Mouse (Mus musculus): Measurements from ENCODE around the gene Wbp1. TPM values are rescaled to one million over a fixed set of nuclear protein-coding genes. Genes with fewer than 3 reads are reported as not detected.
A peak's percentile ranks its signal among the peaks of the same experiment; 100 is the strongest.

Gene Wbp1
- polyA plus RNA-seq, 1 experiment from 2014 or later = 94.5 TPM

DNA sequence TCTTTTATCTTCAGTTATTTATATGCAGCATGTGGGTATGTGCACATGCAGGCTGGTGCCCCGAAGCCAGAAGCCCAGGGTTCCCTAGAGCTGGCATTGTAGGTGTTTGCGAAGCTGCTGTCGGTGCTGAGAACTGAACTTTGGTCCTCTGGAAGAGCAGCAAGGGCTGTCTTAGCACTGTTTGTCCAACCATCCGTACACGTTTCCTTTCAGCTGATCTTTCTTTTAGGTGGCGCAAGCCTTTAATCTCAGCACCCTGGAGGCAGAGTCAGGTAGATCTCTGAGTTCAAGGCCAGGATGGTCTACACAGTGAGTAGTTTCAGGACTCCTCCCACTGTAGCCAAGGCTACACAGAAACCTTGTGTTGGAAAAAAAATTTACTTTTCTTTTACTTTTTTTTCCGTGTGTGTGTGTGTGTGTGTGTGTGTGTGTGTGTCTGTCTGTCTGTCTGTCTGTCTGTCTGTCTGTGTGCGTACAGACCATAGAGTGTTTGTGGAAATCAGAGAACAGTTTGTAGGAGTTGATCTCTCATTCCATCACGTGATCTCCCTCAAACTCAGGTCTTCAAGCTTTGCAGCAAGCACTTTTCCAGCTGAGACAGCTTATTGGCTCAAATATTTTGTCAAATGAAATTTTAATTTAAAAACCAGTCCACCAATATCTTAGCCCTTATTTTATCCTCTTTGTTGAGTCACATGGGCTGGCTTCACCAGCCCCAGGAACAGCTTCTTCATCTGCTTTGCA lies 11.0 kb upstream of the Wbp1 start:
- Histone ChIP-seq H3K27ac (replicated peaks in 1 of 2; ENCODE audit: control insufficient read depth in 1 of 2, insufficient read depth in 1 of 2, low read depth in 2 of 2, low read length in 2 of 2) (no peak overlapping the region), H3K9me3 (ENCODE audit: control insufficient read depth, low read length) (no peaks in the 10 kb centered on the region), H3K4me3 (ENCODE audit: control insufficient read depth in 1 of 2, insufficient read depth in 1 of 2, low read depth in 1 of 2, low read length in 2 of 2) (no peak overlapping the region), H3K36me3 (ENCODE audit: control insufficient read depth, insufficient read depth, low read length) (no peaks in the 10 kb centered on the region), H3K4me1 (ENCODE audit: control insufficient read depth in 2 of 2, insufficient read depth in 2 of 2, low read length in 2 of 2) (peaks cover 10 to 12% of the 10 kb centered on the region in 2 experiments; a peak in 3 of 4 replicates), H3K9ac (ENCODE audit: low read length) (no peak overlapping the region), H3K4me2 (ENCODE audit: low read length) (no peak overlapping the region), H3K27me3 (ENCODE audit: control insufficient read depth, insufficient read depth, low read length) (no peaks in the 10 kb centered on the region)
- 77% methylated on average over 9 of the region's 9 CpGs for WGBS
- no peak for ATAC-seq (ENCODE audit: insufficient number of reproducible peaks, insufficient read depth, low FRiP score, low read depth)

DNA sequence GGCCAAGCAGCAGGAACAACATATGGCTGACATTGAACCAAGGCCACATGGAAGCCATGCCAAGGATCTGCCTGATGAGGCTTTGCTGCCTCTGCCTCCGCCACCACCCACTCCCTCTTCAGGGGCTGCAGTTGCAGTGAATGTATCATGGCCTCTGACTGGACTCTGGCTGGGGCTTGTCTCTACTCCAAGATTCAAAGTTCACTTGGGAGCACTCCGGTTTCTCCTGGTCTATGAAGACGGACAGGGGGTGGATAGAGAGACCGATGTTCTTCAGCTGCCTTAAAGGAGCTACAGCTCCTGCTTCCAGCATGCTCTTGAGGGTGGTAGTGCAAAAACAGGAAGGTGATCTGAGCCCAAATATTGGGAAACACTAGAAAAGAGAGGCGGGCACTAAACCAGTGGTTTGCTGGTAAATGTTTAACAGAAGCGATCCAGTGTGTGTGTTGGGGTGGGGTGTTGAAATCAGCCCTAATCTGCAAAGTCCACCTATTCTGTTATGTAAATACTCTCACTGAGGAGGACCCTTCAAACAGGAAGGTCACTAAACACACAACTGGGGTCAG lies 10.2 kb upstream of the Wbp1 start:
- no peak for ATAC-seq (ENCODE audit: insufficient number of reproducible peaks, insufficient read depth, low FRiP score, low read depth)
- Histone ChIP-seq H3K4me3 (ENCODE audit: control insufficient read depth in 1 of 2, insufficient read depth in 1 of 2, low read depth in 1 of 2, low read length in 2 of 2) (no peak overlapping the region), H3K9ac (ENCODE audit: low read length) (no peak overlapping the region), H3K9me3 (ENCODE audit: control insufficient read depth, low read length) (no peaks in the 10 kb centered on the region), H3K27ac (replicated peaks in 1 of 2; ENCODE audit: control insufficient read depth in 1 of 2, insufficient read depth in 1 of 2, low read depth in 2 of 2, low read length in 2 of 2) (no peak overlapping the region), H3K4me1 (ENCODE audit: control insufficient read depth in 2 of 2, insufficient read depth in 2 of 2, low read length in 2 of 2) (peaks cover 10% of the 10 kb centered on the region in 2 experiments; a peak in 3 of 4 replicates), H3K4me2 (ENCODE audit: low read length) (no peak overlapping the region), H3K27me3 (ENCODE audit: control insufficient read depth, insufficient read depth, low read length) (no peaks in the 10 kb centered on the region), H3K36me3 (ENCODE audit: control insufficient read depth, insufficient read depth, low read length) (no peaks in the 10 kb centered on the region)
- 72% methylated on average over 6 of the region's 6 CpGs for WGBS

DNA sequence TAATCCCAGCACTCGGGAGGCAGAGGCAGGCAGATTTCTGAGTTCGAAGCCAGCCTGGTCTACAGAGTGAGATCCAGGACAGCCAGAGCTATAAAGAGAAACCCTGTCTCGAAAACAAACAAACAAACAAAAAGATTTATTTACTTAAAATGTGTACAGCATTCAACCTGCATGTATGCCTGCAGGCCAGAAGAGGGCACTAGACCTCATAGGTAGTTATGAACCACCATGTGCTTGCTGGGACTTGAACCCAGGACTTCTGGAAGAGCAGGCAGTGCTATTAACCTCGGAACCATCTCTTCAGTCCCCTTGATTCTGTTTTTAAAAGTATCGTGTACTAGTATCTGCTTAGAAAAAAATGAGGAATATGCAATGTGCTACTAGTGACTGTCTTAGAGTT lies 6.1 kb upstream of the Wbp1 start:
- Histone ChIP-seq H3K27ac (replicated peaks in 1 of 2; ENCODE audit: control insufficient read depth in 1 of 2, insufficient read depth in 1 of 2, low read depth in 2 of 2, low read length in 2 of 2) (no peak overlapping the region), H3K9ac (ENCODE audit: low read length) (no peak overlapping the region), H3K4me2 (ENCODE audit: low read length) (no peak overlapping the region), H3K4me3 (ENCODE audit: control insufficient read depth in 1 of 2, insufficient read depth in 1 of 2, low read depth in 1 of 2, low read length in 2 of 2) (no peak overlapping the region), H3K9me3 (ENCODE audit: control insufficient read depth, low read length) (no peaks in the 10 kb centered on the region), H3K27me3 (ENCODE audit: control insufficient read depth, insufficient read depth, low read length) (no peaks in the 10 kb centered on the region), H3K36me3 (ENCODE audit: control insufficient read depth, insufficient read depth, low read length) (0 out of 2 replicates have a peak, but pooled peaks cover 6% of the 10 kb centered on the region), H3K4me1 (ENCODE audit: control insufficient read depth in 2 of 2, insufficient read depth in 2 of 2, low read length in 2 of 2) (peaks cover 9 to 16% of the 10 kb centered on the region in 2 experiments)
- 93% methylated on average over 5 of the region's 5 CpGs for WGBS
- no peak for ATAC-seq (ENCODE audit: insufficient number of reproducible peaks, insufficient read depth, low FRiP score, low read depth)

DNA sequence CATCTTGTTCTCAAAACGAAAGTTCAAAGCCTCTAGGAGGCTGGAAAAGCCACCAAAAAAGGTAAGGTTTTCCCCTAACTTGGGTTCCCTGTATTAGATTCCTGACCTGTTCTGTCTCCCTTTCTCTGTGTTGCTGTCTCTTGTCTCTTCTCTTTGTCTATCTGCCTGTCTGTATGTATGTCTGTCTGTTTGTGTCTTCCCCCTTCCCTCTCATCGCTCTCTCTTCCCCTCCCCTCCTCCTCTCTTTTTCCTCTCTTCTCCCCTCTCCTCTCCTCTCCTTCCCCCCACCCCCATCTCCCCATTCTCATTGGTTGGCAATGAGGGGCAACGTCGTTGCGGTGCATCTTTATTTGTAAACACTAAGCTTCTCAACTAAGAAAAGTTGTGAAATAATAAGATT lies 4.0 kb upstream of the Wbp1 start, which contains the start of gene Ino80b:
TSS of gene Ino80b (minus strand) at position 101 of the 400 bp plus-strand sequence.
- WGBS = 26% methylated on average over 5 of the region's 5 CpGs
- Histone ChIP-seq H3K9ac (ENCODE audit: low read length) (peak within 1 kb of the TSS; percentile 81), H3K4me3 (ENCODE audit: control insufficient read depth in 1 of 2, insufficient read depth in 1 of 2, low read depth in 1 of 2, low read length in 2 of 2) (peak within 1 kb of the TSS; percentile 69 to 80), H3K27ac (replicated peaks in 1 of 2; ENCODE audit: control insufficient read depth in 1 of 2, insufficient read depth in 1 of 2, low read depth in 2 of 2, low read length in 2 of 2) (0 out of 4 replicates have a peak within 1 kb of the TSS, but pooled peaks of 1 of the 2 experiments have one; percentile 46), H3K36me3 (ENCODE audit: control insufficient read depth, insufficient read depth, low read length) (0 out of 2 replicates have a peak, but pooled peaks cover 6% of the 10 kb centered on the region), H3K4me2 (ENCODE audit: low read length) (peak within 1 kb of the TSS; percentile 88), H3K27me3 (ENCODE audit: control insufficient read depth, insufficient read depth, low read length) (no peaks in the 10 kb centered on the region), H3K9me3 (ENCODE audit: control insufficient read depth, low read length) (no peaks in the 10 kb centered on the region), H3K4me1 (ENCODE audit: control insufficient read depth in 2 of 2, insufficient read depth in 2 of 2, low read length in 2 of 2) (peaks cover 16 to 25% of the 10 kb centered on the region in 2 experiments)
- ATAC-seq (ENCODE audit: insufficient number of reproducible peaks, insufficient read depth, low FRiP score, low read depth) = no peak

DNA sequence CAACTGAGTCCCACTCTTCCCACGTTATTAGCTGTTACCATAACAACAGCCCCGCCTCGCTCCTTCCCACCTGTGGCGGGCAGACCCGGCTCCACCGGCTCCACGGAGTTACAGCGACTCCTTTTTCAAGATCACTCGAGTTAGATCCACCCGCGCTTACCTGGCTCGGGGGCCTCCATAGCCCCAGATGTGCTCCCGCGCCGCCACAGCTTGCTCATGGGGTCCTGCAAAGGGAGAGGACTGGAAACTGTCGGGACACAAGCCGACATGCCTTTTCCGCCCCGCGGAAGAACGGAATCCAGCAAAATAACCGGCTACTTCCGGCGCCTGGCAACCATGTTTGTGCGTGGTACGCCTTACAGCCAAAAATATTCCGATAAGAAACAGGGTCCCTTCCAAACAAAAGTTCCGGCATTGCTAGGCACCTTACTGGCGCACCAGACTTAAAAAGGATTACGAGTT lies 3.5 kb upstream of the Wbp1 start:
- Histone ChIP-seq H3K27ac (replicated peaks in 1 of 2; ENCODE audit: control insufficient read depth in 1 of 2, insufficient read depth in 1 of 2, low read depth in 2 of 2, low read length in 2 of 2) (0 out of 4 replicates have a peak overlapping the region, but pooled peaks of 1 of the 2 experiments have one; percentile 46), H3K9ac (ENCODE audit: low read length) (peak overlapping the region; percentile 81), H3K36me3 (ENCODE audit: control insufficient read depth, insufficient read depth, low read length) (0 out of 2 replicates have a peak, but pooled peaks cover 6% of the 10 kb centered on the region), H3K4me3 (ENCODE audit: control insufficient read depth in 1 of 2, insufficient read depth in 1 of 2, low read depth in 1 of 2, low read length in 2 of 2) (peak overlapping the region; percentile 69 to 80), H3K27me3 (ENCODE audit: control insufficient read depth, insufficient read depth, low read length) (no peaks in the 10 kb centered on the region), H3K4me2 (ENCODE audit: low read length) (peak overlapping the region; percentile 88), H3K4me1 (ENCODE audit: control insufficient read depth in 2 of 2, insufficient read depth in 2 of 2, low read length in 2 of 2) (peaks cover 20 to 30% of the 10 kb centered on the region in 2 experiments), H3K9me3 (ENCODE audit: control insufficient read depth, low read length) (no peaks in the 10 kb centered on the region)
- ATAC-seq (ENCODE audit: insufficient number of reproducible peaks, insufficient read depth, low FRiP score, low read depth) = no peak
- WGBS = under 1% methylated on average over 30 of the region's 30 CpGs

DNA sequence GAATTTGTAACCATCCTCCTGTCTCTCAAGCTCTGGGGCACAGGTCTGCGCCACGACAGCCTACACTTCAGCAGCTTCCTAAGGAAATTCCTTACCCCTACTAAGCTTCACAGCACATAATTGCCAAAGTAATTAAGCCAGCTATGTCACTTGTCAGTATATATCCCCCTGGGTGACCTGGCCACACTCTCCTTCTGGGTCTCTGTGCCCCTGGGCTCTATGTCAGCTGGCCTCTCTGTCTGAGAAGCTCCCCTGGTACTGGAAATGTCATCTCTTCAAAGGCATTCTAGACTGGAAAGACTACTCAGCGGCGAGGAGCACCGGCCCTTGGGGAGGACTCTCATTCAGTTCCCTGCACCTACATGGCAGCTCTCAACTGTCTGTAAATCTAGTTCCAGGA lies 1.6 kb upstream of the Wbp1 start:
- peaks cover 24 to 33% of the 10 kb centered on the region in 2 experiments for H3K4me1 ChIP-seq (ENCODE audit: control insufficient read depth in 2 of 2, insufficient read depth in 2 of 2, low read length in 2 of 2)
- H3K36me3 ChIP-seq (ENCODE audit: control insufficient read depth, insufficient read depth, low read length) = peaks cover 23% of the 10 kb centered on the region
- no peaks in the 10 kb centered on the region for H3K9me3 ChIP-seq (ENCODE audit: control insufficient read depth, low read length)
- no peak overlapping the region for H3K27ac ChIP-seq (replicated peaks in 1 of 2; ENCODE audit: control insufficient read depth in 1 of 2, insufficient read depth in 1 of 2, low read depth in 2 of 2, low read length in 2 of 2)
- no peaks in the 10 kb centered on the region for H3K27me3 ChIP-seq (ENCODE audit: control insufficient read depth, insufficient read depth, low read length)
- no peak overlapping the region for H3K4me3 ChIP-seq (ENCODE audit: control insufficient read depth in 1 of 2, insufficient read depth in 1 of 2, low read depth in 1 of 2, low read length in 2 of 2)
- H3K9ac ChIP-seq (ENCODE audit: low read length) = no peak overlapping the region
- no peak overlapping the region for H3K4me2 ChIP-seq (ENCODE audit: low read length)
- no peak for ATAC-seq (ENCODE audit: insufficient number of reproducible peaks, insufficient read depth, low FRiP score, low read depth)
- 83% methylated on average over 5 of the region's 5 CpGs for WGBS

DNA sequence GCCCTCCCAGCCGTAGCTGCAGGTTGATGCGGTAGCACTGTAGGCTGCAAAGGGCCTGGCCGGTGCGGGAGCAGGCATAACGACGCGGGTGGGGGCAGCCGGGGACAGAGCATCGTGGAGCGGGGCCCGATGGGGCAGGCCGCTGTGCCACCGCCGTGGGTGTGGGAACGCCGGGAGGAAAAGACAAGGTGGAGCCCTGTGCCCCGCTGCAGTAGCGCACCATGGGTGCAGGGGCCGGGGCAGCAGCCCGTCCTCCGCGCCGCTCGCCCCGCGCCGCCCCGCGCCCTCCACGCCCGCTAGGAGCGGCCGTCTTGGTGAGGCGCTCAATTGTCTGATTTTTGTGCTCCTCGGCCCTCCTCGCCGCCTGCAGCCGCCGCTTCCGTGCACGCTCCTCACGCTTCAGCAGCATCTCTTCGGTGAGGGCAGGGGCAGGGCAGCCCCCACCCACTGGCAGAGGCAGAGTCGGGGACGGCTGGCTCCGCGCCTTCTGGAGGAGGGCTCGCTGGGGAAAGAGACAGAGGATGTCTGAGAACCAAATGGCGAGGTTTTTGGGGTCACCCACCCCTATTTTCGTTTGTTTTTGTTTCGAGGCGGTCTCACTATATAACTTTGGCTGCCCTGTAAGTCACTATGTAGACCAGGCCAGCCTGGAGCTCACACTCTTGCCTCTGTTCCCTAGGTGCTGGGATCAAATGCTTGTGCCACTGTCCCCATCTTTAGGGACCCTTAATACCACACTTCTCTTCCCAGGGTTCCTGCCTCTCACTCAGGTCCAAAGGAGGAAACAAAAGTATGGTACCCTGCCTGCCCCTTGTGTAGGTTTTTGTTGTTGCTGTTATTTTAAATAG lies 728 bp upstream of the Wbp1 start:
- peak overlapping the region; percentile 88 to 89 for H3K27ac ChIP-seq (replicated peaks in 1 of 2; ENCODE audit: control insufficient read depth in 1 of 2, insufficient read depth in 1 of 2, low read depth in 2 of 2, low read length in 2 of 2)
- H3K4me3 ChIP-seq (ENCODE audit: control insufficient read depth in 1 of 2, insufficient read depth in 1 of 2, low read depth in 1 of 2, low read length in 2 of 2) = peak overlapping the region; percentile 74 to 79
- H3K27me3 ChIP-seq (ENCODE audit: control insufficient read depth, insufficient read depth, low read length) = no peaks in the 10 kb centered on the region
- H3K36me3 ChIP-seq (ENCODE audit: control insufficient read depth, insufficient read depth, low read length) = peaks cover 32% of the 10 kb centered on the region
- peak overlapping the region; percentile 99 for H3K4me2 ChIP-seq (ENCODE audit: low read length)
- WGBS = 2% methylated on average over 49 of the region's 52 CpGs
- peak overlapping the region; percentile 90 for H3K9ac ChIP-seq (ENCODE audit: low read length)
- peak; percentile 6; the same call in 1 of the 2 replicates for ATAC-seq (ENCODE audit: insufficient number of reproducible peaks, insufficient read depth, low FRiP score, low read depth)
- peaks cover 24 to 33% of the 10 kb centered on the region in 2 experiments for H3K4me1 ChIP-seq (ENCODE audit: control insufficient read depth in 2 of 2, insufficient read depth in 2 of 2, low read length in 2 of 2)
- no peaks in the 10 kb centered on the region for H3K9me3 ChIP-seq (ENCODE audit: control insufficient read depth, low read length)

Measured in heart, embryonic 14.5 days (tissue).